Mouse (Mus musculus): Measurements from ENCODE around the gene Ttk. TPM values are rescaled to one million over a fixed set of nuclear protein-coding genes. Genes with fewer than 3 reads are reported as not detected.

Gene Ttk
- polyA plus RNA-seq, 1 experiment from 2014 or later: 55.1 TPM

DNA sequence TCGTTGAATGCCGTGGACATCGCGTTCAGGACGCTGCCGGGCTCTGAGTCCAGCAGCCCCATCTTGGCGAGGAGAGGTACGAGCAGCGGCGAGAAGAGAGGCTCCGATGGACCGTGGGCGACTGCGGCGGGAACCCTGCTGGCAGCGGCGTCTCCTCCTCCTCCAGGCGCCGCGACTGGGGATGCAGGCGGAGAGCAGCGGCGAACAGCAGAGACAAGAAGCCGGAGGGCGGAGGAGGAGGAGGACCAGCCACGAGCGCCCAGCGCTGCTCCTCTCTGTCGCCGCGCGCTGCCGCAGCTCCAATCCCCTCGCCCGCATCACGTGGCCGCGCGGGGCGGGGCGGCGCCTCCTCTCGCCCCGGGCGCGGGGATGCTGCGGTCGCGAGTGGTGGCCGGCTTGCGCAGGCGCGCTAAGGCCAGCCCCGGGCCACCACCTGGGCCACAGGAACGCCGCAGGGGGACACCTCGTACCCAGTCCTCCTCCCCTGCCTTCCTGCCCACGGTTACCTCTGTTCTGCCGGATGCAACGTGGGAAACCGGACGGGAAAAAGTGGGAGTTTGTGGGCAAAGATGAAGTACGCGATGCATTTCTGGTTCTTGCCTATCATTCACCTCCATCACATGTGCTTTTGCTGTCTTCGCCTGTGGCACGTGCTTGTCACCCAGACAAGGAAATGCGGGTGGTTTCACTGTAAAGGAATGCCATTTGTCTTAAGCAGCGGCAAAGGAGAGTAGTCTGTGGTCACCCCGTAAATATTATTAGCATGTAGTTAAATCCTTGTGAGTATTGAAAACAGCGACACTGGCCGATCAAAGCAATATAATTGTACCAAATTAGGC is 28.3 kb upstream of the Ttk start, which contains the start of gene Elovl4:
Gene Elovl4, minus strand, starts transcription at position 301 of the 839 bp plus-strand sequence.
- Histone ChIP-seq H3K4me2 (ENCODE audit: low read depth, low read length) (peak within 1 kb of the TSS; percentile 68), H3K27ac (replicated peaks; ENCODE audit: low read depth, low read length) (no peak within 1 kb of the TSS), H3K4me1 (ENCODE audit: control insufficient read depth, insufficient read depth, low read length) (no peaks in the 10 kb centered on the region), H3K9ac (replicated peaks; ENCODE audit: low read length) (peak within 1 kb of the TSS; percentile 70), H3K9me3 (replicated peaks; ENCODE audit: control insufficient read depth, low read length) (no peaks in the 10 kb centered on the region), H3K27me3 (ENCODE audit: control insufficient read depth, insufficient read depth, low read length) (no peaks in the 10 kb centered on the region), H3K4me3 (ENCODE audit: low read depth, low read length) (peak within 1 kb of the TSS; percentile 57), H3K36me3 (replicated peaks; ENCODE audit: control insufficient read depth, insufficient read depth, low read depth, low read length) (no peaks in the 10 kb centered on the region)
- peak; percentile 84 for DNase-seq (ENCODE audit: low spot score)
- 3% methylated on average over 67 of the region's 71 CpGs for WGBS
- peak; percentile 88 for ATAC-seq (replicated peaks; ENCODE audit: insufficient number of reproducible peaks, low FRiP score, low TSS enrichment, low read depth)

DNA sequence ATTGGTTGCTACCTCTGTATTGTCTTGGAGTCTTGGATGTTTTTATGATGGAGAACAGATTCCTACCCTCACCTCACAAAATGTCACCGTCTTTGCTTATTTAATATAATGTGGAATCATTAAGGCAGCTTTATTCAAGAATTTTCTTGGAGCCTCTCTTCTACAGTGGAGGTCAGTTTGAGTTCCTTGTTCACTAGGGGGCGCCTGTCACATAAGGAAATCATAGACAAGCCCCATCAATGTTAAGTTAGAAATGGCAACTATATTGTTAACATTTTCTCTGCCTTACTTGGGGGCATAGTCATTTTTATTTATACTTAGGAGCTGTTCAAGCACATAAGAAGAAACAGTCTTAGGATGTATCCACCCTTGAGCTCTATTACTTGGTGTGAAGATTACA is 26.9 kb upstream of the Ttk start:
- ATAC-seq (replicated peaks; ENCODE audit: insufficient number of reproducible peaks, low FRiP score, low TSS enrichment, low read depth): no peak
- 7% methylated on average over 2 of the region's 2 CpGs for WGBS
- peak; percentile 79 for DNase-seq (ENCODE audit: low spot score)
- Histone ChIP-seq H3K9ac (replicated peaks; ENCODE audit: low read length) (no peak overlapping the region), H3K4me2 (ENCODE audit: low read depth, low read length) (no peak overlapping the region), H3K36me3 (replicated peaks; ENCODE audit: control insufficient read depth, insufficient read depth, low read depth, low read length) (no peaks in the 10 kb centered on the region), H3K4me1 (ENCODE audit: control insufficient read depth, insufficient read depth, low read length) (no peaks in the 10 kb centered on the region), H3K27ac (replicated peaks; ENCODE audit: low read depth, low read length) (no peak overlapping the region), H3K27me3 (ENCODE audit: control insufficient read depth, insufficient read depth, low read length) (no peaks in the 10 kb centered on the region), H3K9me3 (replicated peaks; ENCODE audit: control insufficient read depth, low read length) (no peaks in the 10 kb centered on the region), H3K4me3 (ENCODE audit: low read depth, low read length) (no peak overlapping the region)

DNA sequence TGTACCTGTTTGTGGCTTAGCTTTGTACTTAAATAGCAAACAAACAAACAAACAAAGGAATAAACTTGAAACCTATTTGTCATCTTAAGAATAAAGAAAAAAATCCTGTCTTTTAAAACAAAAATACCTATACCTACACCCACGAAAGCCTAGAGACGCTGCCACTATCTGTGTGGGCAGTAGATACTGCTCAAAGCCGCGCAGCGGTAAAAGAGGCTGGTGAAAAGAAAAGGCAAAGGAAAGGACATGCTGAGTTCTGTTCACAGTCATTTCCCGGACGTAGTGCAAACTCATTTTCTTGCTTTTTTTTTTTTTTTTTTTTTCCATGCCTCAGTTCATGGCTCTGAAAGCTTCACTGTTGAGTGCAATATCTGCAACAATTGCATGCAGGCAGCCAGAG is 15.3 kb upstream of the Ttk start:
- DNase-seq (ENCODE audit: low spot score) (no peak), ATAC-seq (replicated peaks; ENCODE audit: insufficient number of reproducible peaks, low FRiP score, low TSS enrichment, low read depth) (no peak)
- no peaks in the 10 kb centered on the region for H3K36me3 ChIP-seq (replicated peaks; ENCODE audit: control insufficient read depth, insufficient read depth, low read depth, low read length)
- 82% methylated on average over 7 of the region's 7 CpGs for WGBS
- no peak overlapping the region for H3K9ac ChIP-seq (replicated peaks; ENCODE audit: low read length)
- no peaks in the 10 kb centered on the region for H3K9me3 ChIP-seq (replicated peaks; ENCODE audit: control insufficient read depth, low read length)
- H3K27ac ChIP-seq (replicated peaks; ENCODE audit: low read depth, low read length): no peak overlapping the region
- no peak overlapping the region for H3K4me2 ChIP-seq (ENCODE audit: low read depth, low read length)
- no peaks in the 10 kb centered on the region for H3K27me3 ChIP-seq (ENCODE audit: control insufficient read depth, insufficient read depth, low read length)
- H3K4me1 ChIP-seq (ENCODE audit: control insufficient read depth, insufficient read depth, low read length): no peaks in the 10 kb centered on the region
- H3K4me3 ChIP-seq (ENCODE audit: low read depth, low read length): no peak overlapping the region

DNA sequence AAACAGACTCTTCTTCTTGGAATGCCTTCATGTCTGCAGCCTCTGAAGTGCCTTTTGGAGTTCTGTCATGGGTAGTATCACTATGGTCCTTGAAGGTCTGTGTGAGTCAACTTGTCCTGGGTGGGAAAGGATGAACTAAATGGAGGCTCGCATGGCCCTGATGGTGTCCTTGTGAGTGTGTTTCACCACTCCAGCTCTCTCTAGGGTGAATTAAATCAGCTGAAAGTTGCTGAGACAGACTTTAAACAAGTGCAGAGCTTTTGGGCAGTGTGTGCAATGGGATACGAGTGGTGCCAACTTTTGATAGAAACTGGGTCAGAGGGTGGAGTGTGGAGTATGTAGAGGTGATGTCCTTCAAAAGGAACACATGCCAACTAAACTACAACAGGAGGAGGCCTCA is 13.5 kb upstream of the Ttk start:
- Histone ChIP-seq H3K36me3 (replicated peaks; ENCODE audit: control insufficient read depth, insufficient read depth, low read depth, low read length) (no peaks in the 10 kb centered on the region), H3K4me3 (ENCODE audit: low read depth, low read length) (no peak overlapping the region), H3K27ac (replicated peaks; ENCODE audit: low read depth, low read length) (no peak overlapping the region), H3K9me3 (replicated peaks; ENCODE audit: control insufficient read depth, low read length) (no peaks in the 10 kb centered on the region), H3K27me3 (ENCODE audit: control insufficient read depth, insufficient read depth, low read length) (no peaks in the 10 kb centered on the region), H3K4me2 (ENCODE audit: low read depth, low read length) (no peak overlapping the region), H3K4me1 (ENCODE audit: control insufficient read depth, insufficient read depth, low read length) (no peaks in the 10 kb centered on the region), H3K9ac (replicated peaks; ENCODE audit: low read length) (no peak overlapping the region)
- DNase-seq (ENCODE audit: low spot score): no peak
- WGBS: 94% methylated on average over 2 of the region's 2 CpGs
- ATAC-seq (replicated peaks; ENCODE audit: insufficient number of reproducible peaks, low FRiP score, low TSS enrichment, low read depth): no peak

DNA sequence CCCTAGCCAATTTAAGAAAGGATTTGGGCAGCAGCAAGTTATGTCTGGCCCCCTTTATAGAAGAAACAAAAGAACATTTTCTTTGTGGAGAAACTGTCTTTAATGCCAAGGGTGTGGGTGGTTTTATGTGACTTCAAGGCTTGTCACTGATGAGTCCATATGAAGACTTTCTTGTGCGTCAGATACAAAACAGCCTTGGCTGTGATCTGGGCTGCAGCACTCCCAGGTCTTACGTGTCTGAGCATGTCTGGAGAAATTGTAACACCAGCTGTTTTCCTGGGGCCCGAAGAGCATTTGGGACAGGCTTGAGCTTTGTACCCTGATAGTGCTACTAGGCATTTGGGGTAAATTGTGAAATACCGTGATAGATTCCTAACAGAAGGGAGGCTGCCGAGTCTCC is 11.6 kb upstream of the Ttk start:
- Histone ChIP-seq H3K4me1 (ENCODE audit: control insufficient read depth, insufficient read depth, low read length) (no peaks in the 10 kb centered on the region), H3K27ac (replicated peaks; ENCODE audit: low read depth, low read length) (no peak overlapping the region), H3K27me3 (ENCODE audit: control insufficient read depth, insufficient read depth, low read length) (no peaks in the 10 kb centered on the region), H3K4me3 (ENCODE audit: low read depth, low read length) (no peak overlapping the region), H3K36me3 (replicated peaks; ENCODE audit: control insufficient read depth, insufficient read depth, low read depth, low read length) (no peaks in the 10 kb centered on the region), H3K9ac (replicated peaks; ENCODE audit: low read length) (no peak overlapping the region), H3K4me2 (ENCODE audit: low read depth, low read length) (no peak overlapping the region), H3K9me3 (replicated peaks; ENCODE audit: control insufficient read depth, low read length) (no peaks in the 10 kb centered on the region)
- DNase-seq (ENCODE audit: low spot score): peak; percentile 35
- no peak for ATAC-seq (replicated peaks; ENCODE audit: insufficient number of reproducible peaks, low FRiP score, low TSS enrichment, low read depth)
- WGBS: 71% methylated on average over 5 of the region's 5 CpGs

DNA sequence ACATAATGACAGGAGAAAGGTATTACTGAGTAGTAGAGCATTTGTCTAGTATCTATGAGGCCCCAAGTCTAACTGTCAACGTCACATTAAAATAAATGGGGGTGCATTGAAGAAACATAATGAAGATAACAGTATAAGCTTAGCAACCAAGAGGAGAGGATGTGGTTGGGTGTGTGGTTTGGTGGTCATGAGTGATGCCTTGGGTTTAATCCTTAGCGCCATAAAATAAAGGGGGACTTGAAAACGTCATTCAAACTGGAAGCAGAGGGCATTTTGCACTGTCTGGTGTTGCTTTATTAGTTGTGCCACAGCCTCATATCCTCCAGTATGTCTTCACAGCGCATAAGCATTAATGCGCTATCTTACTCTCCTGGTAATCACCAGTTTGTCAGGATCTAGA is 4.6 kb upstream of the Ttk start:
- no peaks in the 10 kb centered on the region for H3K36me3 ChIP-seq (replicated peaks; ENCODE audit: control insufficient read depth, insufficient read depth, low read depth, low read length)
- H3K27me3 ChIP-seq (ENCODE audit: control insufficient read depth, insufficient read depth, low read length): no peaks in the 10 kb centered on the region
- 86% methylated on average over 5 of the region's 5 CpGs for WGBS
- no peak for ATAC-seq (replicated peaks; ENCODE audit: insufficient number of reproducible peaks, low FRiP score, low TSS enrichment, low read depth)
- no peak for DNase-seq (ENCODE audit: low spot score)
- no peak overlapping the region for H3K4me2 ChIP-seq (ENCODE audit: low read depth, low read length)
- no peak overlapping the region for H3K27ac ChIP-seq (replicated peaks; ENCODE audit: low read depth, low read length)
- H3K9me3 ChIP-seq (replicated peaks; ENCODE audit: control insufficient read depth, low read length): no peaks in the 10 kb centered on the region
- H3K4me1 ChIP-seq (ENCODE audit: control insufficient read depth, insufficient read depth, low read length): no peaks in the 10 kb centered on the region
- no peak overlapping the region for H3K4me3 ChIP-seq (ENCODE audit: low read depth, low read length)
- H3K9ac ChIP-seq (replicated peaks; ENCODE audit: low read length): no peak overlapping the region

DNA sequence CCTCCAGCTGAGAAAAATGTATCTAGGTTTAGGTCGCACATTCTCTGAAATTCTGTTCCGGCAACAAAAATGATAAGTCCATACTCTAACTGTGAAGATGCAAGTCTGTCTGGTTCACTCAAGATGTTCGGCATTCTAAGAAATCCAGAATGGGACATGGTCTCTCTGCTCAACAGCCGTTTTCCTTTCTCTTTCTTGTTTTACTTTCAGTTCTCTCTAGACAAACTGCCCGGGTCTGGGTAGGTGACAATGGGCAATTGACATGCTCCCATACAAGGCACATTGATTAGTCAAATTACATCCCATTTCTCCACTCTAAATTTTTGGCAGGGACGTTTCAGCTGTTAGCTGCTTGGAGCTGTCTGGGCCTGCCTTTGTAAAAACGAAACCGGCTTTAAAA is 3.3 kb upstream of the Ttk start:
- no peaks in the 10 kb centered on the region for H3K9me3 ChIP-seq (replicated peaks; ENCODE audit: control insufficient read depth, low read length)
- no peaks in the 10 kb centered on the region for H3K4me1 ChIP-seq (ENCODE audit: control insufficient read depth, insufficient read depth, low read length)
- no peaks in the 10 kb centered on the region for H3K36me3 ChIP-seq (replicated peaks; ENCODE audit: control insufficient read depth, insufficient read depth, low read depth, low read length)
- no peaks in the 10 kb centered on the region for H3K27me3 ChIP-seq (ENCODE audit: control insufficient read depth, insufficient read depth, low read length)
- no peak for DNase-seq (ENCODE audit: low spot score)
- H3K9ac ChIP-seq (replicated peaks; ENCODE audit: low read length): no peak overlapping the region
- no peak overlapping the region for H3K4me3 ChIP-seq (ENCODE audit: low read depth, low read length)
- H3K27ac ChIP-seq (replicated peaks; ENCODE audit: low read depth, low read length): no peak overlapping the region
- 74% methylated on average over 8 of the region's 8 CpGs for WGBS
- ATAC-seq (replicated peaks; ENCODE audit: insufficient number of reproducible peaks, low FRiP score, low TSS enrichment, low read depth): no peak
- no peak overlapping the region for H3K4me2 ChIP-seq (ENCODE audit: low read depth, low read length)

DNA sequence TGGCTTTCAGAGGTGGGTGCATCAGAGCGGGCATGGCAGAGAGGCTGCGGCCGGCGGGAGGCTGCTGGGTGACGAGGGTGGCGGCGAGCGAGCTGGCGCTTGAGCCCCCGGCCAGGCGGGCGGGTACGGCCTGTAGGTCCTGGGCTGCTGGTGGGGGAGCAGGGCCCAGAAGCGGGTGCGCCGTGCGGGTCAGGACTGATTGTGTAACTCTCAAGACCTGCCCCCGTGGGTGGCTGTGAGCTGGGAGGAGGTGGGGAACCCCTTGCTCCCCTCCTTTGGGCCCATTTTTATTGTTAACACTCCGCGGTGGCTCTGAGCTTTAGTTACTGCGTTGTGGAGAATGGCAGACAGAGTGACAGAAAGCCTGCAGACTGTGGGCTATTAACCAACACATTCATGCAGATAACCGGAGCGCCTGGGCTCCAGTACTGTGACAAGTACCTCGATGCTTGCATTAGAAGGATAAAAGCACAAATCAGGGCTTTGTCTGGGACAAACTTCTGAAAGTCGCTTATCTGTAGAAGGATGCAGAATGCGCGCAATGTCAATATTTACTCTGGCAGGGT is 342 bp downstream of the Ttk start:
- Histone ChIP-seq H3K9me3 (replicated peaks; ENCODE audit: control insufficient read depth, low read length) (no peaks in the 10 kb centered on the region), H3K27ac (replicated peaks; ENCODE audit: low read depth, low read length) (no peak overlapping the region), H3K27me3 (ENCODE audit: control insufficient read depth, insufficient read depth, low read length) (no peaks in the 10 kb centered on the region), H3K4me3 (ENCODE audit: low read depth, low read length) (peak overlapping the region; percentile 92), H3K9ac (replicated peaks; ENCODE audit: low read length) (peak overlapping the region; percentile 81), H3K36me3 (replicated peaks; ENCODE audit: control insufficient read depth, insufficient read depth, low read depth, low read length) (no peaks in the 10 kb centered on the region), H3K4me2 (ENCODE audit: low read depth, low read length) (peak overlapping the region; percentile 71), H3K4me1 (ENCODE audit: control insufficient read depth, insufficient read depth, low read length) (no peaks in the 10 kb centered on the region)
- ATAC-seq (replicated peaks; ENCODE audit: insufficient number of reproducible peaks, low FRiP score, low TSS enrichment, low read depth) (peak; percentile 88), DNase-seq (ENCODE audit: low spot score) (no peak)
- 2% methylated on average over 22 of the region's 27 CpGs for WGBS

All from embryonic facial prominence, embryonic 11.5 days (tissue).